Mouse (Mus musculus) cerebellum, postnatal 25 days (tissue): ENCODE data around the gene Btnl6.
"Not testable (repeated sequence)": the region's sequence is repeated elsewhere in the genome, so short reads cannot be mapped to it uniquely, and the experiment has no call there.

Experiments used
- DNase-seq, 2 experiments: peaks; one replicate each; pipeline ENCODE4 v3.0.0; 2021; ENCODE audit warnings: mixed read lengths in 2 of 2

The Btnl6 gene

GRCm38 (mm10) chr17:34517252-34517651 lies at the start of gene Btnl6:
Btnl6 (minus strand) TSS chr17:34517352.
- no peak for DNase-seq

GRCm38 (mm10) chr17:34564796-34565195 lies 47.6 kb upstream of the Btnl6 start:
- no peak for DNase-seq

- DNase-seq = no peak
These were observed 46.9 kb upstream of the Btnl6 start, which contains the start of gene Notch4 for GRCm38 (mm10) chr17:34564003-34564421. Notch4 (plus strand) TSS chr17:34564268.

GRCm38 (mm10) chr17:34563354-34563753 lies 46.2 kb upstream of the Btnl6 start:
- no peak for DNase-seq

- DNase-seq = no peak
These were observed 45.4 kb upstream of the Btnl6 start for GRCm38 (mm10) chr17:34562595-34562994.

- no peak for DNase-seq
These were observed 44.0 kb upstream of the Btnl6 start for GRCm38 (mm10) chr17:34561200-34561599.

- DNase-seq = no peak
These were observed 43.3 kb upstream of the Btnl6 start for GRCm38 (mm10) chr17:34560438-34560837.

GRCm38 (mm10) chr17:34559895-34560294 lies 42.7 kb upstream of the Btnl6 start:
- DNase-seq = no peak

GRCm38 (mm10) chr17:34559116-34559515 lies 42.0 kb upstream of the Btnl6 start:
- no peak for DNase-seq

GRCm38 (mm10) chr17:34557411-34557810 lies 40.3 kb upstream of the Btnl6 start:
- no peak for DNase-seq

- DNase-seq = no peak
These were observed 39.3 kb upstream of the Btnl6 start for GRCm38 (mm10) chr17:34556406-34556805.

- DNase-seq = peak; percentile 75 to 87
These were observed 38.3 kb upstream of the Btnl6 start for GRCm38 (mm10) chr17:34555483-34555882.

GRCm38 (mm10) chr17:34549843-34550242 lies 32.7 kb upstream of the Btnl6 start:
- no peak for DNase-seq

- DNase-seq = no peak
These were observed 32.0 kb upstream of the Btnl6 start for GRCm38 (mm10) chr17:34549156-34549555.

GRCm38 (mm10) chr17:34547601-34548000 lies 30.4 kb upstream of the Btnl6 start:
- DNase-seq = no peak

- DNase-seq = no peak
These were observed 29.6 kb upstream of the Btnl6 start for GRCm38 (mm10) chr17:34546797-34547196.

GRCm38 (mm10) chr17:34543567-34543966 lies 26.4 kb upstream of the Btnl6 start:
- DNase-seq = not testable (repeated sequence)

GRCm38 (mm10) chr17:34532671-34533070 lies 15.5 kb upstream of the Btnl6 start:
- no peak for DNase-seq

GRCm38 (mm10) chr17:34519001-34519400 lies 1.8 kb upstream of the Btnl6 start:
- DNase-seq = no peak

- DNase-seq = not testable (repeated sequence)
These were observed 1.4 kb upstream of the Btnl6 start for GRCm38 (mm10) chr17:34518571-34518970.

- DNase-seq = no peak
These were observed 643 bp upstream of the Btnl6 start for GRCm38 (mm10) chr17:34517795-34518194.

- DNase-seq = no peak
These were observed 638 bp downstream of the Btnl6 start for GRCm38 (mm10) chr17:34516514-34516913.

GRCm38 (mm10) chr17:34511723-34512122 lies 5.4 kb downstream of the Btnl6 start:
- DNase-seq = not testable (repeated sequence)

- no peak for DNase-seq
These were observed 9.6 kb downstream of the Btnl6 start for GRCm38 (mm10) chr17:34507591-34507990.

- DNase-seq = not testable (repeated sequence)
These were observed 19.4 kb downstream of the Btnl6 start for GRCm38 (mm10) chr17:34497726-34498125.

GRCm38 (mm10) chr17:34497319-34497718 lies 19.8 kb downstream of the Btnl6 start:
- DNase-seq = not testable (repeated sequence)
